24 mouse cellular contexts compared by ENCODE assay signal in genomic region chr5:32476501-32476900, GRCm38 (mm10).
"Had no signal": no experiment of that assay in that cellular context is flagged by ENCODE, and none has a peak within 500 bp of the region (broad histone marks: within the 10 kb centered on the region; RNA-seq: fewer than 3 reads in every experiment).

No protein-coding gene starts in this region.

- H3K9me3 ChIP-seq: heart, embryonic 10.5 days; heart, embryonic 12.5 days; hindbrain, embryonic 13.5 days; hindbrain, embryonic 15.5 days; kidney, embryonic 15.5 days; limb, embryonic 13.5 days; limb, embryonic 15.5 days; liver, embryonic 12.5 days had no signal

- DNase-seq: gastrocnemius, postnatal 14 days; gastrocnemius, postnatal 36 days; heart, adult 18-20 months; heart, postnatal 14 days; heart, postnatal 36 days; kidney, adult 11 months; kidney, adult 2 months; kidney, adult 9 months; kidney, postnatal 14 days; kidney, postnatal 36 days; layer of hippocampus, adult 9-11 months; layer of hippocampus, postnatal 36 days; left cerebral cortex, postnatal 4 days had no signal

- H3K27ac ChIP-seq: heart, embryonic 10.5 days; hindbrain, embryonic 13.5 days; hindbrain, embryonic 15.5 days; hindbrain, postnatal 0 days; kidney, embryonic 15.5 days; kidney, postnatal 0 days; limb, embryonic 13.5 days; limb, embryonic 15.5 days; liver, embryonic 12.5 days; liver, embryonic 14.5 days had no signal

- H3K4me1 ChIP-seq: hindbrain, embryonic 15.5 days had no signal

- ATAC-seq: hindbrain, postnatal 0 days; liver, embryonic 12.5 days had no signal

- H3K27me3 ChIP-seq: heart, embryonic 12.5 days; hindbrain, embryonic 13.5 days; hindbrain, embryonic 15.5 days; kidney, embryonic 15.5 days; limb, embryonic 13.5 days; limb, embryonic 15.5 days; liver, embryonic 12.5 days had no signal

- H3K4me3 ChIP-seq: heart, embryonic 10.5 days; heart, embryonic 12.5 days; hindbrain, embryonic 13.5 days; hindbrain, embryonic 15.5 days; kidney, embryonic 15.5 days; limb, embryonic 13.5 days; limb, embryonic 15.5 days; liver, embryonic 12.5 days had no signal

- H3K9ac ChIP-seq: heart, embryonic 12.5 days; hindbrain, embryonic 13.5 days; hindbrain, embryonic 15.5 days; kidney, embryonic 15.5 days; limb, embryonic 13.5 days; limb, embryonic 15.5 days; liver, embryonic 12.5 days; liver, embryonic 14.5 days had no signal

- H3K4me2 ChIP-seq: heart, embryonic 12.5 days; hindbrain, embryonic 13.5 days; hindbrain, embryonic 15.5 days; kidney, embryonic 15.5 days; limb, embryonic 13.5 days; limb, embryonic 15.5 days; liver, embryonic 12.5 days had no signal
